Mouse (Mus musculus) small intestine, adult 2 months (tissue): Measurements from ENCODE around the gene Snap25.

Source experiments
- CTCF ChIP-seq: fragments of 200-500 bp; IDR thresholded peaks from 2 replicates; pipeline ENCODE4 v1.5.1; 2012; ENCODE audit warnings: low read depth, mild to moderate bottlenecking, control low read depth, inconsistent platforms, low read length, moderate library complexity, mixed read lengths; ENCODE audit not compliant: insufficient replicate concordance, insufficient read length; ENCODE audit errors: extremely low read depth
- POLR2A ChIP-seq: fragments of 200-500 bp; IDR thresholded peaks from 2 replicates; pipeline ENCODE4 v1.6.1; 2012; ENCODE audit warnings: low read depth, mild to moderate bottlenecking, control low read depth, inconsistent platforms, low read length, moderate library complexity

- TF ChIP-seq CTCF (no peak), POLR2A (no peak)
Observed at GRCm38 (mm10) chr2:136816717-136817400, 103.6 kb downstream of the Snap25 start.
